Mouse (Mus musculus) neural tube, embryonic 11.5 days (tissue): ENCODE results near the gene E030030I06Rik. TPM values are rescaled to one million over a fixed set of nuclear protein-coding genes. Genes with fewer than 3 reads are reported as not detected.
"Not testable (repeated sequence)": the region's sequence is repeated elsewhere in the genome, so short reads cannot be mapped to it uniquely, and the experiment has no call there.

Source experiments
- ATAC-seq: fragments of 200-750 bp; cut with Nextera tagmentation; 2 replicates; pipeline ENCODE4 v1.8.0; 2017; ENCODE audit warnings: moderate number of reproducible peaks, mild to moderate bottlenecking, moderate TSS enrichment, moderate library complexity; ENCODE audit not compliant: insufficient read depth, low FRiP score, low TSS enrichment
- DNase-seq: peaks from one replicate; pipeline ENCODE4 v3.0.0-alpha.2; 2015; ENCODE audit warnings: low spot score
- H3K27ac ChIP-seq: fragments of 300-500 bp; sonication (generic); 2 replicates; pipeline ENCODE4 v1.5.1; 2014; ENCODE audit warnings: low read depth, mild to moderate bottlenecking, low read length
- H3K27me3 ChIP-seq: fragments of 300-500 bp; sonication (generic); 2 replicates; pipeline ENCODE4 v1.6.1; 2014; ENCODE audit warnings: mild to moderate bottlenecking, low read length, mixed read lengths; ENCODE audit not compliant: control insufficient read depth, insufficient read depth
- H3K36me3 ChIP-seq: fragments of 300-500 bp; sonication (generic); 2 replicates; pipeline ENCODE4 v1.6.1; 2014; ENCODE audit warnings: mild to moderate bottlenecking, low read length, moderate library complexity, mixed read lengths; ENCODE audit not compliant: control insufficient read depth, insufficient read depth
- H3K4me1 ChIP-seq: fragments of 300-500 bp; sonication (generic); 2 replicates; pipeline ENCODE4 v1.6.1; 2014; ENCODE audit warnings: low read length, mixed read lengths; ENCODE audit not compliant: control insufficient read depth, insufficient read depth
- H3K4me2 ChIP-seq: fragments of 300-500 bp; sonication (generic); 2 replicates; pipeline ENCODE4 v1.6.1; 2014; ENCODE audit warnings: low read depth, mild to moderate bottlenecking, moderate library complexity
- H3K4me3 ChIP-seq: fragments of 300-500 bp; sonication (generic); 2 replicates; pipeline ENCODE4 v1.5.1; 2014; ENCODE audit warnings: low read depth, low read length
- H3K9ac ChIP-seq: fragments of 300-500 bp; sonication (generic); 2 replicates; pipeline ENCODE4 v1.6.1; 2014; ENCODE audit warnings: mild to moderate bottlenecking, low read length
- H3K9me3 ChIP-seq: fragments of 300-500 bp; sonication (generic); 2 replicates; pipeline ENCODE4 v1.6.1; 2016; ENCODE audit warnings: low read length; ENCODE audit not compliant: control insufficient read depth
- WGBS: fragments of 180-500 bp; shearing (Covaris S2); extraction: QIAGEN DNeasy Blood & Tissue Kit; methylation state at CpG from one replicate; pipeline ENCODE4 v1.1.7; 2014; 5-methylcytosine and 5-hydroxymethylcytosine counted together
- polyA plus RNA-seq: library from polyadenylated mRNA; unstranded; fragments of >200 nt; fragmentation: Nextera tagmentation; extraction: Ambion mirVana; gene quantifications from 2 replicates; pipeline ENCODE4 v1.2.1, GENCODE M21; 2014

The E030030I06Rik gene
- polyA plus RNA-seq, 1 experiment from 2014 or later, result 10.1 TPM

- Histone ChIP-seq H3K27ac (no peak overlapping the region), H3K27me3 (peaks cover 31% of the 10 kb centered on the region), H3K36me3 (no peaks in the 10 kb centered on the region), H3K9me3 (no peaks in the 10 kb centered on the region), H3K4me3 (peak overlapping the region; percentile 48), H3K9ac (peak overlapping the region; percentile 60), H3K4me1 (0 out of 2 replicates have a peak, but pooled peaks cover 4% of the 10 kb centered on the region), H3K4me2 (peak overlapping the region; percentile 92)
- WGBS, result under 1% methylated on average over 41 of the region's 50 CpGs
- peak; percentile 77 for ATAC-seq
- peak; percentile 86 for DNase-seq
Measured at GRCm38 (mm10) chr10:22148441-22149072, 513 bp downstream of the E030030I06Rik start.

GRCm38 (mm10) chr10:22142926-22143325 lies 6.1 kb downstream of the E030030I06Rik start:
- no peaks in the 10 kb centered on the region for H3K4me1 ChIP-seq
- ATAC-seq (no peak), DNase-seq (no peak)
- no peak overlapping the region for H3K27ac ChIP-seq
- no peak overlapping the region for H3K4me2 ChIP-seq
- no peaks in the 10 kb centered on the region for H3K9me3 ChIP-seq
- no peak overlapping the region for H3K9ac ChIP-seq
- no peaks in the 10 kb centered on the region for H3K36me3 ChIP-seq
- no peaks in the 10 kb centered on the region for H3K27me3 ChIP-seq
- 81% methylated on average over 5 of the region's 5 CpGs for WGBS
- H3K4me3 ChIP-seq, result no peak overlapping the region

GRCm38 (mm10) chr10:22142194-22142593 lies 6.9 kb downstream of the E030030I06Rik start:
- not testable (repeated sequence) for ATAC-seq, H3K9me3 ChIP-seq, H3K27ac ChIP-seq, H3K9ac ChIP-seq, H3K27me3 ChIP-seq, H3K4me3 ChIP-seq, H3K36me3 ChIP-seq, H3K4me1 ChIP-seq, H3K4me2 ChIP-seq
- WGBS, result 92% methylated on average over 1 of the region's 1 CpGs
- peak; percentile 39 for DNase-seq

- Histone ChIP-seq H3K9me3 (no peaks in the 10 kb centered on the region), H3K27ac (no peak overlapping the region), H3K4me2 (peak overlapping the region; percentile 55), H3K36me3 (no peaks in the 10 kb centered on the region), H3K4me3 (peak overlapping the region; percentile 22), H3K9ac (peak overlapping the region; percentile 58), H3K4me1 (no peaks in the 10 kb centered on the region), H3K27me3 (no peaks in the 10 kb centered on the region)
- peak; percentile 85 for DNase-seq
- WGBS, result 2% methylated on average over 19 of the region's 19 CpGs
- peak; percentile 67 for ATAC-seq
Measured at GRCm38 (mm10) chr10:22140665-22141280, 8.3 kb downstream of the E030030I06Rik start.

GRCm38 (mm10) chr10:22074531-22074930 lies 74.5 kb downstream of the E030030I06Rik start:
- Histone ChIP-seq H3K9me3 (no peaks in the 10 kb centered on the region), H3K27ac (no peak overlapping the region), H3K4me3 (no peak overlapping the region), H3K4me1 (no peaks in the 10 kb centered on the region), H3K4me2 (no peak overlapping the region), H3K27me3 (no peaks in the 10 kb centered on the region), H3K36me3 (no peaks in the 10 kb centered on the region), H3K9ac (no peak overlapping the region)
- no peak for DNase-seq
- 82% methylated on average over 2 of the region's 2 CpGs for WGBS
- no peak for ATAC-seq

GRCm38 (mm10) chr10:22072739-22073138 lies 76.3 kb downstream of the E030030I06Rik start:
- H3K27ac ChIP-seq, result no peak overlapping the region
- H3K9me3 ChIP-seq, result no peaks in the 10 kb centered on the region
- H3K9ac ChIP-seq, result no peak overlapping the region
- 63% methylated on average over 2 of the region's 2 CpGs for WGBS
- H3K36me3 ChIP-seq, result no peaks in the 10 kb centered on the region
- DNase-seq (no peak), ATAC-seq (no peak)
- H3K4me1 ChIP-seq, result no peaks in the 10 kb centered on the region
- H3K4me2 ChIP-seq, result no peak overlapping the region
- no peak overlapping the region for H3K4me3 ChIP-seq
- H3K27me3 ChIP-seq, result no peaks in the 10 kb centered on the region

GRCm38 (mm10) chr10:22070576-22070975 lies 78.5 kb downstream of the E030030I06Rik start:
- Histone ChIP-seq H3K4me3 (no peak overlapping the region), H3K9ac (no peak overlapping the region), H3K9me3 (no peaks in the 10 kb centered on the region), H3K4me2 (no peak overlapping the region), H3K4me1 (no peaks in the 10 kb centered on the region), H3K36me3 (no peaks in the 10 kb centered on the region), H3K27me3 (no peaks in the 10 kb centered on the region), H3K27ac (no peak overlapping the region)
- ATAC-seq (no peak), DNase-seq (no peak)
- WGBS, result 74% methylated on average over 4 of the region's 4 CpGs

GRCm38 (mm10) chr10:22070168-22070567 lies 78.9 kb downstream of the E030030I06Rik start:
- DNase-seq (no peak), ATAC-seq (no peak)
- H3K4me1 ChIP-seq, result no peaks in the 10 kb centered on the region
- H3K36me3 ChIP-seq, result no peaks in the 10 kb centered on the region
- no peak overlapping the region for H3K4me3 ChIP-seq
- H3K27me3 ChIP-seq, result no peaks in the 10 kb centered on the region
- no peak overlapping the region for H3K9ac ChIP-seq
- H3K27ac ChIP-seq, result no peak overlapping the region
- no peak overlapping the region for H3K4me2 ChIP-seq
- H3K9me3 ChIP-seq, result no peaks in the 10 kb centered on the region
- WGBS, result 94% methylated on average over 2 of the region's 2 CpGs

GRCm38 (mm10) chr10:22067979-22068378 lies 81.1 kb downstream of the E030030I06Rik start, which contains the start of gene 4930444G20Rik:
4930444G20Rik (minus strand) TSS chr10:22068079.
- not testable (repeated sequence) for H3K4me3 ChIP-seq, H3K4me2 ChIP-seq, DNase-seq, H3K27ac ChIP-seq, H3K27me3 ChIP-seq, H3K4me1 ChIP-seq, H3K36me3 ChIP-seq, H3K9ac ChIP-seq, H3K9me3 ChIP-seq, ATAC-seq
- WGBS, result 88% methylated on average over 7 of the region's 7 CpGs
